Mouse (Mus musculus): Measurements from ENCODE around the gene Fbxo3. TPM values are rescaled to one million over a fixed set of nuclear protein-coding genes. Genes with fewer than 3 reads are reported as not detected.
"Not testable (repeated sequence)": the region's sequence is repeated elsewhere in the genome, so short reads cannot be mapped to it uniquely, and the experiment has no call there.

Fbxo3 gene
- polyA plus RNA-seq, 1 experiment from 2014 or later: 38.4 TPM

DNA sequence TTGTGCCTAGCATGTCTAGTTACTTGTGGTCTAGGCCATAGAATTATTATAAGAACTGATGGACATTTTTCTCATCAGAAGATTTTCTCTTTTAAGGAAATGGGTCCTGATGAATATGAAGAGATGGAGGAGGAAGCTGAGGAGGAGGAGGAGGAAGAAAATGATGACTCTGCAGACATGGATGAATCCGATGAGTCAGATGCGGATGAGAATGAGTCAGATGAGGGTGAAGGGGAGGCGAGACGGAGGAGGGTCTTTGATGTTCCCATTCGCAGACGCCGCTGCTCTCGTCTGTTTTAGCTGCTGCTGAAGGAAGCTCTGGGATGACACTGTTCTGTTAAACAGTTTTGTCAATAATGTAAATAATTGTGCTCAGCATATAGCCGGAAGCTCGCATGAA, 32.3 kb downstream of the Fbxo3 start:
- DNase-seq (ENCODE audit: low spot score): no peak
- Histone ChIP-seq H3K27ac (replicated peaks) (no peak overlapping the region), H3K9me3 (ENCODE audit: control insufficient read depth, low read length) (no peaks in the 10 kb centered on the region), H3K9ac (ENCODE audit: low read length) (no peak overlapping the region), H3K4me2 (replicated peaks; ENCODE audit: low read depth) (no peak overlapping the region), H3K4me1 (replicated peaks; ENCODE audit: control insufficient read depth, insufficient read depth) (no peaks in the 10 kb centered on the region), H3K27me3 (ENCODE audit: control insufficient read depth, insufficient read depth, low read length) (no peaks in the 10 kb centered on the region), H3K36me3 (ENCODE audit: control insufficient read depth, insufficient read depth, low read length) (peaks cover 5% of the 10 kb centered on the region), H3K4me3 (ENCODE audit: low read depth, low read length) (no peak overlapping the region)
- no peak for ATAC-seq (ENCODE audit: low FRiP score, low TSS enrichment)
- TF ChIP-seq EP300 (optimal IDR thresholded peaks at IDR 0.05): no peak
- no peak for TF ChIP-seq CTCF (IDR thresholded peaks at IDR 0.05; ENCODE audit: low read depth)
- 50% methylated on average over 10 of the region's 10 CpGs for WGBS

DNA sequence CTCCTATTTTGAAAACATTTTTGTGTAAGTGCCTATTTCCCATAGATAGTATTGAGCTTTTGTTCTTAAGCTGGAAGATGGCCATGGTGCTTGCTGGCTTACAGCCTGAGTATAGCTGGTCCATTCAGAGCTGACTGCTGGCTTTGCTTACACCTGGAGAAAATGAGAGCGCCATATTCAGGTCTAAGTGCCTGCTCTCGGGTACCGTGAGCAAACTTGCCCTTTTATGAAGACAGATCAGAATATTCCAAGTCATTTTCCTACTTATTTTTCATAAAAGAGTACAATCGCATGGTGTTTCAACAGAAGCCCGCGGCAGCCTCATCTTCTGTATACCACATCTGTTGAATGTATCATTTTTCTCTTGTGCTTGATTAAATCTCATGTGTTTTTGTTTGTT, 33.5 kb downstream of the Fbxo3 start:
- 95% methylated on average over 6 of the region's 6 CpGs for WGBS
- ATAC-seq (ENCODE audit: low FRiP score, low TSS enrichment) (no peak), DNase-seq (ENCODE audit: low spot score) (no peak)
- Histone ChIP-seq H3K36me3 (ENCODE audit: control insufficient read depth, insufficient read depth, low read length) (peaks cover 5% of the 10 kb centered on the region), H3K9me3 (ENCODE audit: control insufficient read depth, low read length) (no peaks in the 10 kb centered on the region), H3K4me1 (replicated peaks; ENCODE audit: control insufficient read depth, insufficient read depth) (no peaks in the 10 kb centered on the region), H3K4me3 (ENCODE audit: low read depth, low read length) (no peak overlapping the region), H3K9ac (ENCODE audit: low read length) (no peak overlapping the region), H3K27ac (replicated peaks) (no peak overlapping the region), H3K27me3 (ENCODE audit: control insufficient read depth, insufficient read depth, low read length) (no peaks in the 10 kb centered on the region), H3K4me2 (replicated peaks; ENCODE audit: low read depth) (no peak overlapping the region)
- no peak for TF ChIP-seq EP300 (optimal IDR thresholded peaks at IDR 0.05)
- no peak for TF ChIP-seq CTCF (IDR thresholded peaks at IDR 0.05; ENCODE audit: low read depth)

- H3K27me3 ChIP-seq (ENCODE audit: control insufficient read depth, insufficient read depth, low read length): no peaks in the 10 kb centered on the region
- no peak overlapping the region for H3K4me3 ChIP-seq (ENCODE audit: low read depth, low read length)
- no peak overlapping the region for H3K27ac ChIP-seq (replicated peaks)
- peaks cover 5% of the 10 kb centered on the region for H3K36me3 ChIP-seq (ENCODE audit: control insufficient read depth, insufficient read depth, low read length)
- no peak for TF ChIP-seq CTCF (IDR thresholded peaks at IDR 0.05; ENCODE audit: low read depth)
- no peak for TF ChIP-seq EP300 (optimal IDR thresholded peaks at IDR 0.05)
- H3K9me3 ChIP-seq (ENCODE audit: control insufficient read depth, low read length): no peaks in the 10 kb centered on the region
- ATAC-seq (ENCODE audit: low FRiP score, low TSS enrichment) (peak; percentile 62; the same call in 1 of the 2 replicates), DNase-seq (ENCODE audit: low spot score) (no peak)
- H3K9ac ChIP-seq (ENCODE audit: low read length): no peak overlapping the region
- H3K4me2 ChIP-seq (replicated peaks; ENCODE audit: low read depth): no peak overlapping the region
- no peaks in the 10 kb centered on the region for H3K4me1 ChIP-seq (replicated peaks; ENCODE audit: control insufficient read depth, insufficient read depth)
These were observed 35.1 kb downstream of the Fbxo3 start for GRCm38 (mm10) chr2:104062665-104063064.

GRCm38 (mm10) chr2:104064152-104064551, 36.6 kb downstream of the Fbxo3 start:
- no peak overlapping the region for H3K27ac ChIP-seq (replicated peaks)
- no peaks in the 10 kb centered on the region for H3K27me3 ChIP-seq (ENCODE audit: control insufficient read depth, insufficient read depth, low read length)
- TF ChIP-seq EP300 (optimal IDR thresholded peaks at IDR 0.05) (no peak), CTCF (IDR thresholded peaks at IDR 0.05; ENCODE audit: low read depth) (no peak)
- no peak overlapping the region for H3K4me3 ChIP-seq (ENCODE audit: low read depth, low read length)
- ATAC-seq (ENCODE audit: low FRiP score, low TSS enrichment): no peak
- no peak overlapping the region for H3K9ac ChIP-seq (ENCODE audit: low read length)
- no peak overlapping the region for H3K4me2 ChIP-seq (replicated peaks; ENCODE audit: low read depth)
- WGBS: 76% methylated on average over 2 of the region's 2 CpGs
- H3K9me3 ChIP-seq (ENCODE audit: control insufficient read depth, low read length): no peaks in the 10 kb centered on the region
- DNase-seq (ENCODE audit: low spot score): no peak
- H3K36me3 ChIP-seq (ENCODE audit: control insufficient read depth, insufficient read depth, low read length): peaks cover 5% of the 10 kb centered on the region
- H3K4me1 ChIP-seq (replicated peaks; ENCODE audit: control insufficient read depth, insufficient read depth): no peaks in the 10 kb centered on the region

GRCm38 (mm10) chr2:104065526-104065925, 38.0 kb downstream of the Fbxo3 start, which contains the start of gene Gm10912:
TSS of gene Gm10912 (plus strand) at chr2:104065826.
- H3K9ac ChIP-seq (ENCODE audit: low read length); H3K36me3 ChIP-seq (ENCODE audit: control insufficient read depth, insufficient read depth, low read length); DNase-seq (ENCODE audit: low spot score); H3K4me1 ChIP-seq (replicated peaks; ENCODE audit: control insufficient read depth, insufficient read depth); H3K9me3 ChIP-seq (ENCODE audit: control insufficient read depth, low read length); H3K27ac ChIP-seq (replicated peaks); H3K27me3 ChIP-seq (ENCODE audit: control insufficient read depth, insufficient read depth, low read length); ATAC-seq (ENCODE audit: low FRiP score, low TSS enrichment); H3K4me3 ChIP-seq (ENCODE audit: low read depth, low read length); H3K4me2 ChIP-seq (replicated peaks; ENCODE audit: low read depth): not testable (repeated sequence)
- WGBS: 84% methylated on average over 5 of the region's 6 CpGs

- H3K36me3 ChIP-seq (ENCODE audit: control insufficient read depth, insufficient read depth, low read length); H3K4me2 ChIP-seq (replicated peaks; ENCODE audit: low read depth); DNase-seq (ENCODE audit: low spot score); H3K27ac ChIP-seq (replicated peaks); ATAC-seq (ENCODE audit: low FRiP score, low TSS enrichment); H3K4me1 ChIP-seq (replicated peaks; ENCODE audit: control insufficient read depth, insufficient read depth); H3K9ac ChIP-seq (ENCODE audit: low read length); H3K4me3 ChIP-seq (ENCODE audit: low read depth, low read length); H3K9me3 ChIP-seq (ENCODE audit: control insufficient read depth, low read length); H3K27me3 ChIP-seq (ENCODE audit: control insufficient read depth, insufficient read depth, low read length): not testable (repeated sequence)
- 93% methylated on average over 7 of the region's 7 CpGs for WGBS
These were observed 40.9 kb downstream of the Fbxo3 start, which contains the start of gene Gm10799 for GRCm38 (mm10) chr2:104068450-104068849. TSS of gene Gm10799 (minus strand) at chr2:104068550.
